In the genomic region with DNA sequence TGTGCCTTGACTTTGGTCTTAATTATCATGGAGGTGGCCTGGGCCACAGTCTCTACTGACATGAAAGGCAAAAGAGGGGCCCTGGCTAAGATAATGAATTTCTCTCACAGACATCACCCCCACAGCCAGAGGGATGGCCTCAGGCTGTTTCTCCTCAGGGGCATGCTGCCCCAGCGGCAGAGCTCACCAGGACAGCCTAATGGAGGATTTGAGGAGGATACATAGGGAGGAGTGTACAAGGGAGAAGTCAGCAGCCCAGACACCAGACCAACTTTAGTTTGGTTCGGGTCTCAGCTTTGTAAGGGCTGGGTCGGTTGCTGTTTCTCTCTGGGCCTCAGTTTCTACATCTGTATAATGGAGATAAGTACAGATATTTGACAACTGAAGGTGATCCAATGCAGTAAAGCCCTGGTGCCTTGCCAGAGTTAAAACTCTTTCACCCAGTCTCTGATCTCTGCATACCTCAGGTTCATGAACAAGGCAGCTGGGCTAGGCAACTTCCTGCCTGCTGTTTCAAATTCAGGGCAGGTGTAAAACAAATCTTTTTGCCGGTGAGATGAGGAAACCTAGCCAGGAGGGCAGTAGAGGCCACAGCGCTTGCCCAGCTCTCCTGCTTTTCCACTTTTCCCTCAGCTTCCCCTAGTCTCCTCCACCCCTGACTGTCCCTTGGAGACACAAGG, we compare ENCODE assay signal across 8 mouse cellular contexts. TPM values are rescaled to one million over a fixed set of nuclear protein-coding genes. Genes with fewer than 3 reads are reported as not detected.
DNase-seq lines count a peak whose midpoint lies in the region; ATAC-seq and TF ChIP-seq lines count a peak whose summit lies in the region.

No protein-coding gene starts in this region.

- H3K27ac ChIP-seq in forebrain, embryonic 10.5 days, result peak overlapping the region; percentile 66; the same call in 1 of the 2 replicates
- H3K27ac ChIP-seq in forebrain, embryonic 16.5 days (ENCODE audit: low read length), result no peak overlapping the region
- H3K27ac ChIP-seq in lung, postnatal 0 days (ENCODE audit: low read length), result 0 out of 2 replicates have a peak overlapping the region, but pooled peaks have one; percentile 57
- no peak overlapping the region; the same call in 1 of the 2 replicates for H3K27ac ChIP-seq in liver, embryonic 12.5 days

- DNase-seq in forebrain, embryonic 10.5 days (ENCODE audit: extremely low spot score, low spot score), result no peak
- DNase-seq in lung, postnatal 0 days (ENCODE audit: low spot score), result no peak
- no peak for DNase-seq in lung, adult 18-20 months
- DNase-seq in thymus, postnatal 14 days, result peak; percentile 69
- DNase-seq in left cerebral cortex, adult 11 months (ENCODE audit: low spot score), result no peak
- DNase-seq in left cerebral cortex, postnatal 10 days (ENCODE audit: extremely low spot score in 1 of 2, low spot score in 2 of 2), result no peak

- 75% methylated on average over 5 of the region's 5 CpGs for WGBS in forebrain, embryonic 10.5 days
- 82% methylated on average over 5 of the region's 5 CpGs for WGBS in forebrain, embryonic 16.5 days
- WGBS in lung, postnatal 0 days, result 57% methylated on average over 5 of the region's 5 CpGs
- WGBS in liver, embryonic 12.5 days (ENCODE audit: insufficient replicate concordance), result 36% methylated on average over 5 of the region's 5 CpGs

- peaks cover 10% of the 10 kb centered on the region for H3K4me1 ChIP-seq in forebrain, embryonic 10.5 days
- H3K4me1 ChIP-seq in forebrain, embryonic 16.5 days (replicated peaks; ENCODE audit: control insufficient read depth, insufficient read depth, low read length), result peaks cover 8% of the 10 kb centered on the region
- H3K4me1 ChIP-seq in lung, postnatal 0 days (ENCODE audit: insufficient read depth, low read depth, low read length), result peaks cover 11% of the 10 kb centered on the region
- peaks cover 15% of the 10 kb centered on the region for H3K4me1 ChIP-seq in liver, embryonic 12.5 days

- no peak overlapping the region for H3K9ac ChIP-seq in forebrain, embryonic 16.5 days (replicated peaks; ENCODE audit: low read depth, low read length)
- H3K9ac ChIP-seq in lung, postnatal 0 days (replicated peaks; ENCODE audit: low read depth), result no peak overlapping the region
- no peak overlapping the region for H3K9ac ChIP-seq in liver, embryonic 12.5 days

- intact Hi-C loops in left cerebral cortex, postnatal 10 days (cut with DNase I), result no loop called here

- no peaks in the 10 kb centered on the region for H3K9me3 ChIP-seq in forebrain, embryonic 10.5 days
- H3K9me3 ChIP-seq in forebrain, embryonic 16.5 days (ENCODE audit: control insufficient read depth, low read length), result no peaks in the 10 kb centered on the region
- H3K9me3 ChIP-seq in lung, postnatal 0 days (ENCODE audit: low read length), result no peaks in the 10 kb centered on the region
- H3K9me3 ChIP-seq in liver, embryonic 12.5 days (replicated peaks), result no peaks in the 10 kb centered on the region

- TF ChIP-seq CTCF in lung, postnatal 0 days (IDR thresholded peaks at IDR 0.05), result no peak

- TF ChIP-seq EP300 in lung, postnatal 0 days (IDR thresholded peaks at IDR 0.05), result no peak

- no peak for ATAC-seq in forebrain, embryonic 16.5 days
- no peak; the same call in 1 of the 2 replicates for ATAC-seq in lung, postnatal 0 days
- ATAC-seq in liver, embryonic 12.5 days, result no peak

- H3K27me3 ChIP-seq in forebrain, embryonic 10.5 days (ENCODE audit: poor library complexity, severe bottlenecking), result no peaks in the 10 kb centered on the region
- no peaks in the 10 kb centered on the region for H3K27me3 ChIP-seq in forebrain, embryonic 16.5 days (replicated peaks; ENCODE audit: control insufficient read depth, insufficient read depth, low read length)
- no peaks in the 10 kb centered on the region for H3K27me3 ChIP-seq in lung, postnatal 0 days (replicated peaks; ENCODE audit: insufficient read depth, low read length)
- no peaks in the 10 kb centered on the region for H3K27me3 ChIP-seq in liver, embryonic 12.5 days (replicated peaks)

- no peaks in the 10 kb centered on the region for H3K36me3 ChIP-seq in forebrain, embryonic 10.5 days (replicated peaks)
- no peaks in the 10 kb centered on the region for H3K36me3 ChIP-seq in forebrain, embryonic 16.5 days (ENCODE audit: control insufficient read depth, insufficient read depth)
- no peaks in the 10 kb centered on the region for H3K36me3 ChIP-seq in lung, postnatal 0 days (ENCODE audit: insufficient read depth, low read length)
- no peaks in the 10 kb centered on the region for H3K36me3 ChIP-seq in liver, embryonic 12.5 days

- no peak overlapping the region for H3K4me2 ChIP-seq in forebrain, embryonic 16.5 days (ENCODE audit: low read length)
- H3K4me2 ChIP-seq in lung, postnatal 0 days (replicated peaks; ENCODE audit: low read depth, low read length), result peak overlapping the region; percentile 37
- peak overlapping the region; percentile 35 for H3K4me2 ChIP-seq in liver, embryonic 12.5 days

- H3K4me3 ChIP-seq in forebrain, embryonic 10.5 days, result no peak overlapping the region
- no peak overlapping the region for H3K4me3 ChIP-seq in forebrain, embryonic 16.5 days (replicated peaks; ENCODE audit: low read length)
- H3K4me3 ChIP-seq in lung, postnatal 0 days (ENCODE audit: low read depth, low read length), result no peak overlapping the region
- H3K4me3 ChIP-seq in liver, embryonic 12.5 days, result peak overlapping the region; percentile 31

RNA-seq across cellular contexts. Expression of gene Pstpip1, which starts 0.9 kb away (rescaled TPM):
- polyA plus RNA-seq in forebrain, embryonic 10.5 days (2016; fragmentation: Nextera tagmentation; extraction: Ambion mirVana), result 0.38 and 0.68 TPM in 2 replicates
- polyA plus RNA-seq in forebrain, embryonic 16.5 days (2015; fragmentation: Nextera tagmentation; extraction: Ambion mirVana), result 0.29 and 0.70 TPM in 2 replicates
- 2.3 and 2.8 TPM in 2 replicates for polyA plus RNA-seq in lung, postnatal 0 days (2015; fragmentation: Nextera tagmentation; extraction: Ambion mirVana)
- 3.2 and 3.7 TPM in 2 replicates for polyA plus RNA-seq in liver, embryonic 12.5 days (2016; fragmentation: Nextera tagmentation; extraction: Ambion mirVana)
- total RNA-seq in left cerebral cortex, postnatal 10 days (2021), result 1 to 10 TPM; 2.1 to 3.2 TPM

RNA-seq across cellular contexts. Expression of gene Rcn2, which starts 49.0 kb away (rescaled TPM):
- polyA plus RNA-seq in forebrain, embryonic 10.5 days (2016; fragmentation: Nextera tagmentation; extraction: Ambion mirVana), result 273 and 288 TPM in 2 replicates
- 268 and 301 TPM in 2 replicates for polyA plus RNA-seq in forebrain, embryonic 16.5 days (2015; fragmentation: Nextera tagmentation; extraction: Ambion mirVana)
- polyA plus RNA-seq in lung, postnatal 0 days (2015; fragmentation: Nextera tagmentation; extraction: Ambion mirVana), result 150 and 156 TPM in 2 replicates
- 48.9 and 50.5 TPM in 2 replicates for polyA plus RNA-seq in liver, embryonic 12.5 days (2016; fragmentation: Nextera tagmentation; extraction: Ambion mirVana)
- 100 to 1,000 TPM; 114 to 127 TPM for total RNA-seq in left cerebral cortex, postnatal 10 days (2021)

Comparison
In these comparisons a context has a peak if more than half of its experiments do, and no peak if none do; other contexts are left out.
1. H3K27ac ChIP-seq: peak in forebrain, embryonic 10.5 days (single experiment) and lung, postnatal 0 days (single experiment); none in forebrain, embryonic 16.5 days (single experiment) and liver, embryonic 12.5 days (single experiment).